In genomic region chr10:95306824-95307552, GRCm38 (mm10) we compare ENCODE assay signal across 13 mouse cellular contexts. TPM values are rescaled to one million over a fixed set of nuclear protein-coding genes. Genes with fewer than 3 reads are reported as not detected.
DNase-seq lines count a peak whose midpoint lies in the region; ATAC-seq and TF ChIP-seq lines count a peak whose summit lies in the region.
"Had no signal": no experiment of that assay in that cellular context is flagged by ENCODE, and none has a peak within 500 bp of the region (broad histone marks: within the 10 kb centered on the region; RNA-seq: fewer than 3 reads in every experiment).

No protein-coding gene starts in this region.

- DNase-seq in forebrain, embryonic 10.5 days (ENCODE audit: extremely low spot score, low spot score) = no peak
- no peak for DNase-seq in forebrain, embryonic 11.5 days (ENCODE audit: low spot score)
- peak; percentile 38 for DNase-seq in kidney, adult 9 months
- DNase-seq in brain, embryonic 14.5 days (ENCODE audit: low read depth) = peak; percentile 63
- peak; percentile 73 for DNase-seq in lung, postnatal 0 days (ENCODE audit: low spot score)
- DNase-seq in embryo, embryonic 10.5 days (ENCODE audit: low spot score) = no peak
- no peak for DNase-seq in frontal cortex, postnatal 14 days (ENCODE audit: low spot score in 2 of 2)
- DNase-seq: cerebellum, adult 9-10 months; heart, postnatal 36 days; right cerebral cortex, postnatal 4 days had no signal

- no peaks in the 10 kb centered on the region for H3K9me3 ChIP-seq in forebrain, embryonic 10.5 days
- H3K9me3 ChIP-seq in forebrain, embryonic 11.5 days (ENCODE audit: control insufficient read depth, low read length) = no peaks in the 10 kb centered on the region
- H3K9me3 ChIP-seq in kidney, embryonic 14.5 days (ENCODE audit: control insufficient read depth, low read length) = no peaks in the 10 kb centered on the region
- H3K9me3 ChIP-seq in lung, postnatal 0 days (ENCODE audit: low read length) = no peaks in the 10 kb centered on the region
- H3K9me3 ChIP-seq: limb, embryonic 15.5 days had no signal

- H3K27ac ChIP-seq in forebrain, embryonic 10.5 days = peak overlapping the region; percentile 6; the same call in 1 of the 2 replicates
- no peak overlapping the region for H3K27ac ChIP-seq in forebrain, embryonic 11.5 days (ENCODE audit: low read depth, low read length)
- H3K27ac ChIP-seq in kidney, embryonic 14.5 days (ENCODE audit: low read depth, low read length) = no peak overlapping the region
- peak overlapping the region; percentile 33 for H3K27ac ChIP-seq in lung, postnatal 0 days (ENCODE audit: low read length)
- H3K27ac ChIP-seq: limb, embryonic 15.5 days had no signal

- H3K4me1 ChIP-seq in forebrain, embryonic 10.5 days = peaks cover 59% of the 10 kb centered on the region
- H3K4me1 ChIP-seq in forebrain, embryonic 11.5 days (replicated peaks; ENCODE audit: control insufficient read depth, insufficient read depth, low read length) = peaks cover 2% of the 10 kb centered on the region; the same call in 1 of the 2 replicates
- peaks cover 12% of the 10 kb centered on the region; the same call in 1 of the 2 replicates for H3K4me1 ChIP-seq in kidney, embryonic 14.5 days (ENCODE audit: control insufficient read depth, insufficient read depth, low read length)
- peaks cover 16% of the 10 kb centered on the region; the same call in 1 of the 2 replicates for H3K4me1 ChIP-seq in lung, postnatal 0 days (ENCODE audit: insufficient read depth, low read depth, low read length)

- no peak overlapping the region for H3K9ac ChIP-seq in forebrain, embryonic 11.5 days (ENCODE audit: low read length)
- no peak overlapping the region for H3K9ac ChIP-seq in kidney, embryonic 14.5 days (ENCODE audit: low read depth, low read length)
- H3K9ac ChIP-seq in lung, postnatal 0 days (replicated peaks; ENCODE audit: low read depth) = no peak overlapping the region
- H3K9ac ChIP-seq: limb, embryonic 15.5 days had no signal

- no peaks in the 10 kb centered on the region for H3K36me3 ChIP-seq in forebrain, embryonic 10.5 days (replicated peaks)
- no peaks in the 10 kb centered on the region for H3K36me3 ChIP-seq in forebrain, embryonic 11.5 days (ENCODE audit: control insufficient read depth, insufficient read depth, low read length)
- H3K36me3 ChIP-seq in kidney, embryonic 14.5 days (ENCODE audit: control insufficient read depth, insufficient read depth, low read length) = no peaks in the 10 kb centered on the region
- H3K36me3 ChIP-seq in lung, postnatal 0 days (ENCODE audit: insufficient read depth, low read length) = no peaks in the 10 kb centered on the region
- H3K36me3 ChIP-seq: limb, embryonic 15.5 days had no signal

- 69% methylated on average over 11 of the region's 11 CpGs for WGBS in forebrain, embryonic 10.5 days
- 62% methylated on average over 11 of the region's 11 CpGs for WGBS in forebrain, embryonic 11.5 days
- 28% methylated on average over 11 of the region's 11 CpGs for WGBS in kidney, embryonic 14.5 days
- 19% methylated on average over 11 of the region's 11 CpGs for WGBS in lung, postnatal 0 days

- no peak for TF ChIP-seq CTCF in brain, embryonic 14.5 days (IDR thresholded peaks at IDR 0.05; ENCODE audit: borderline replicate concordance, extremely low read depth, insufficient read depth, insufficient read length)
- no peak for TF ChIP-seq CTCF in lung, postnatal 0 days (IDR thresholded peaks at IDR 0.05)

- ATAC-seq in forebrain, embryonic 11.5 days (replicated peaks; ENCODE audit: low FRiP score) = no peak
- ATAC-seq in kidney, embryonic 14.5 days (ENCODE audit: low FRiP score, low TSS enrichment) = no peak
- ATAC-seq in lung, postnatal 0 days = peak; percentile 78
- ATAC-seq: Patski had no signal

- H3K4me3 ChIP-seq in forebrain, embryonic 10.5 days = no peak overlapping the region
- no peak overlapping the region for H3K4me3 ChIP-seq in forebrain, embryonic 11.5 days (ENCODE audit: low read depth, low read length)
- H3K4me3 ChIP-seq in kidney, embryonic 14.5 days (ENCODE audit: low read length) = no peak overlapping the region
- H3K4me3 ChIP-seq in lung, postnatal 0 days (ENCODE audit: low read depth, low read length) = no peak overlapping the region
- H3K4me3 ChIP-seq: limb, embryonic 15.5 days had no signal

- no peak for TF ChIP-seq POLR2A in brain, embryonic 14.5 days (IDR thresholded peaks at IDR 0.05; ENCODE audit: borderline replicate concordance, extremely low read depth, insufficient read depth, insufficient read length, poor library complexity, severe bottlenecking)

- peaks cover 7% of the 10 kb centered on the region for H3K27me3 ChIP-seq in forebrain, embryonic 10.5 days (ENCODE audit: poor library complexity, severe bottlenecking)
- H3K27me3 ChIP-seq in forebrain, embryonic 11.5 days (ENCODE audit: control insufficient read depth, insufficient read depth, low read length) = no peaks in the 10 kb centered on the region
- H3K27me3 ChIP-seq in kidney, embryonic 14.5 days (ENCODE audit: control insufficient read depth, insufficient read depth, low read length) = peaks cover 2% of the 10 kb centered on the region
- H3K27me3 ChIP-seq in lung, postnatal 0 days (replicated peaks; ENCODE audit: insufficient read depth, low read length) = no peaks in the 10 kb centered on the region
- H3K27me3 ChIP-seq: limb, embryonic 15.5 days; Patski had no signal

- peak; percentile 57 for TF ChIP-seq EP300 in lung, postnatal 0 days (IDR thresholded peaks at IDR 0.05)

- H3K4me2 ChIP-seq in forebrain, embryonic 11.5 days (ENCODE audit: low read depth, low read length, severe bottlenecking) = no peak overlapping the region
- no peak overlapping the region for H3K4me2 ChIP-seq in kidney, embryonic 14.5 days (replicated peaks; ENCODE audit: low read depth, low read length)
- H3K4me2 ChIP-seq in lung, postnatal 0 days (replicated peaks; ENCODE audit: low read depth, low read length) = no peak overlapping the region
- H3K4me2 ChIP-seq: limb, embryonic 15.5 days had no signal

RNA-seq across cellular contexts. Expression of gene Cradd, which starts 16.9 kb away (rescaled TPM):
- 11.6 and 13.2 TPM in 2 replicates for polyA plus RNA-seq in forebrain, embryonic 10.5 days (2016; fragmentation: Nextera tagmentation; extraction: Ambion mirVana)
- polyA plus RNA-seq in forebrain, embryonic 11.5 days (2014; fragmentation: Nextera tagmentation; extraction: Ambion mirVana) = 15.7 and 16.6 TPM in 2 replicates
- 10.2 and 13.0 TPM in 2 replicates for polyA plus RNA-seq in kidney, embryonic 14.5 days (2014; fragmentation: Nextera tagmentation; extraction: Ambion mirVana)
- 10.1 and 10.8 TPM in 2 replicates for polyA plus RNA-seq in brain, embryonic 14.5 days (2012; rRNA removed)
- polyA plus RNA-seq in lung, postnatal 0 days (2015; fragmentation: Nextera tagmentation; extraction: Ambion mirVana) = 11.9 and 15.4 TPM in 2 replicates

Comparison
In these comparisons a context has a peak if more than half of its experiments do, and no peak if none do; other contexts are left out.
1. H3K27ac ChIP-seq: peak in forebrain, embryonic 10.5 days (single experiment) and lung, postnatal 0 days (single experiment); none in forebrain, embryonic 11.5 days (single experiment) and kidney, embryonic 14.5 days (single experiment).
2. DNase-seq: peak in kidney, adult 9 months (single experiment), brain, embryonic 14.5 days (single experiment) and lung, postnatal 0 days (single experiment); none in forebrain, embryonic 10.5 days (single experiment), forebrain, embryonic 11.5 days (single experiment), embryo, embryonic 10.5 days (single experiment) and frontal cortex, postnatal 14 days (0 of 2).